Mouse (Mus musculus) hindbrain, embryonic 11.5 days (tissue): Measurements from ENCODE around the gene Rbm5. TPM values are rescaled to one million over a fixed set of nuclear protein-coding genes. Genes with fewer than 3 reads are reported as not detected.
A peak's percentile ranks its signal among the peaks of the same experiment; 100 is the strongest.

ENCODE experiments used
- ATAC-seq: fragments of 200-750 bp; cut with Nextera tagmentation; 2 replicates; pipeline ENCODE4 v1.8.0; 2017; ENCODE audit warnings: mild to moderate bottlenecking, moderate TSS enrichment, moderate library complexity; ENCODE audit not compliant: low FRiP score
- DNase-seq: peaks from one replicate; pipeline ENCODE4 v3.0.0-alpha.2; 2015; ENCODE audit warnings: low spot score
- H3K27ac ChIP-seq: fragments of 300-500 bp; sonication (generic); 2 replicates; pipeline ENCODE4 v1.5.1; 2014; ENCODE audit warnings: mild to moderate bottlenecking, low read depth, low read length
- H3K27me3 ChIP-seq: fragments of 300-500 bp; sonication (generic); 2 replicates; pipeline ENCODE4 v1.6.1; 2014; ENCODE audit warnings: mild to moderate bottlenecking, low read length, moderate library complexity, mixed read lengths; ENCODE audit not compliant: control insufficient read depth, insufficient read depth
- H3K36me3 ChIP-seq: fragments of 300-500 bp; sonication (generic); 2 replicates; pipeline ENCODE4 v1.6.1; 2014; ENCODE audit warnings: mild to moderate bottlenecking, low read length, moderate library complexity, mixed read lengths; ENCODE audit not compliant: control insufficient read depth, insufficient read depth
- H3K4me1 ChIP-seq: fragments of 300-500 bp; sonication (generic); replicated peaks from 2 replicates; pipeline ENCODE4 v1.6.1; 2014; ENCODE audit warnings: low read length, mixed read lengths; ENCODE audit not compliant: control insufficient read depth, insufficient read depth
- H3K4me2 ChIP-seq: fragments of 300-500 bp; sonication (generic); replicated peaks from 2 replicates; pipeline ENCODE4 v1.6.1; 2014; ENCODE audit warnings: mild to moderate bottlenecking, low read depth, low read length
- H3K4me3 ChIP-seq: fragments of 300-500 bp; sonication (generic); 2 replicates; pipeline ENCODE4 v1.5.1; 2014; ENCODE audit warnings: low read depth, low read length
- H3K9ac ChIP-seq: fragments of 300-500 bp; sonication (generic); 2 replicates; pipeline ENCODE4 v1.6.1; 2014; ENCODE audit warnings: low read depth, low read length
- H3K9me3 ChIP-seq: fragments of 300-500 bp; sonication (generic); 2 replicates; pipeline ENCODE4 v1.6.1; 2016; ENCODE audit warnings: low read length; ENCODE audit not compliant: control insufficient read depth
- whole genome bisulfite sequencing: fragments of 180-500 bp; shearing (Covaris S2); extraction: QIAGEN DNeasy Blood & Tissue Kit; methylation state at CpG from one replicate; pipeline ENCODE4 v1.1.7; 2014; 5-methylcytosine and 5-hydroxymethylcytosine counted together
- polyA plus RNA-seq: library from polyadenylated mRNA; unstranded; fragments of >200 nt; fragmentation: Nextera tagmentation; extraction: Ambion mirVana; gene quantifications from 2 replicates; pipeline ENCODE4 v1.2.1, GENCODE M21; 2014

Rbm5 gene
- polyA plus RNA-seq, 1 experiment from 2014 or later, result 241 TPM

DNA sequence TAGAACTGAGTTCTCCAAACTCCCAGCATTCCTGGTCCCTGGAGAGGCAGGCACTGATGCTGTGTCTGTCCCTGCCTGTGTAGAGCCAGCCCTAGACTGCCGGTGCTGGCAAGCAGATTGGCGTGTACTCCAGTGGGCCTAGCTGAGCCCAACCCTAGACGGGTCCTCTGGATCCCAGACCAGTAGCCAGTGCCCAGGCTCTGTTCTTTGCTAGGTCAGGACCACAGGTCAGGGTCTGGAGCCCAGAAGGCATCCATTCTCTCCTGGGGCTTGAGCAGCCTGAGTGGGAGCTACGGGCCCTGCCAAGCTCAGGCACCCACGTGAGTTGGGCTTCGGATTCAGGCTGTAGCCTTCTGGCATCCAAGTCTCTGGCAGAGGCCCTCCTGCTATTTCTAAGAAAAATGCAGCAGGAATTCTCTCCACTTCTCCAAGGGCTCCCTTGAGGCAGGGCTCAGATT is 70.7 kb downstream of the Rbm5 start:
- Histone ChIP-seq H3K4me1 (peaks cover 44% of the 10 kb centered on the region), H3K27me3 (0 out of 2 replicates have a peak, but pooled peaks cover 2% of the 10 kb centered on the region), H3K9me3 (no peaks in the 10 kb centered on the region), H3K4me2 (no peak overlapping the region), H3K9ac (peak overlapping the region; percentile 17), H3K4me3 (no peak overlapping the region), H3K27ac (0 out of 2 replicates have a peak overlapping the region, but pooled peaks have one; percentile 47), H3K36me3 (no peaks in the 10 kb centered on the region; the same call in 1 of the 2 replicates)
- WGBS, result 24% methylated on average over 6 of the region's 6 CpGs
- ATAC-seq, result no peak
- no peak for DNase-seq

GRCm38 (mm10) chr9:107699376-107699980 is 71.3 kb downstream of the Rbm5 start:
- 0 out of 2 replicates have a peak overlapping the region, but pooled peaks have one; percentile 30 for H3K27ac ChIP-seq
- H3K9me3 ChIP-seq, result no peaks in the 10 kb centered on the region
- H3K27me3 ChIP-seq, result 0 out of 2 replicates have a peak, but pooled peaks cover 4% of the 10 kb centered on the region
- no peak overlapping the region for H3K4me3 ChIP-seq
- ATAC-seq (peak; percentile 31; the same call in 1 of the 2 replicates), DNase-seq (peak; percentile 51)
- no peaks in the 10 kb centered on the region for H3K36me3 ChIP-seq
- H3K4me1 ChIP-seq, result peaks cover 44% of the 10 kb centered on the region
- H3K9ac ChIP-seq, result no peak overlapping the region
- 1% methylated on average over 9 of the region's 9 CpGs for WGBS
- H3K4me2 ChIP-seq, result 0 out of 2 replicates have a peak overlapping the region, but pooled peaks have one; percentile 20

- Histone ChIP-seq H3K4me2 (peak overlapping the region; percentile 20), H3K27ac (peak overlapping the region; percentile 19; the same call in 1 of the 2 replicates), H3K9me3 (no peaks in the 10 kb centered on the region), H3K27me3 (0 out of 2 replicates have a peak, but pooled peaks cover 4% of the 10 kb centered on the region), H3K36me3 (no peaks in the 10 kb centered on the region), H3K4me1 (peaks cover 39% of the 10 kb centered on the region), H3K9ac (no peak overlapping the region), H3K4me3 (no peak overlapping the region)
- DNase-seq (peak; percentile 45), ATAC-seq (0 out of 2 replicates have a peak, but pooled peaks have one; percentile 21)
- 6% methylated on average over 14 of the region's 14 CpGs for WGBS
Observed at GRCm38 (mm10) chr9:107698611-107699190, 72.1 kb downstream of the Rbm5 start.

DNA sequence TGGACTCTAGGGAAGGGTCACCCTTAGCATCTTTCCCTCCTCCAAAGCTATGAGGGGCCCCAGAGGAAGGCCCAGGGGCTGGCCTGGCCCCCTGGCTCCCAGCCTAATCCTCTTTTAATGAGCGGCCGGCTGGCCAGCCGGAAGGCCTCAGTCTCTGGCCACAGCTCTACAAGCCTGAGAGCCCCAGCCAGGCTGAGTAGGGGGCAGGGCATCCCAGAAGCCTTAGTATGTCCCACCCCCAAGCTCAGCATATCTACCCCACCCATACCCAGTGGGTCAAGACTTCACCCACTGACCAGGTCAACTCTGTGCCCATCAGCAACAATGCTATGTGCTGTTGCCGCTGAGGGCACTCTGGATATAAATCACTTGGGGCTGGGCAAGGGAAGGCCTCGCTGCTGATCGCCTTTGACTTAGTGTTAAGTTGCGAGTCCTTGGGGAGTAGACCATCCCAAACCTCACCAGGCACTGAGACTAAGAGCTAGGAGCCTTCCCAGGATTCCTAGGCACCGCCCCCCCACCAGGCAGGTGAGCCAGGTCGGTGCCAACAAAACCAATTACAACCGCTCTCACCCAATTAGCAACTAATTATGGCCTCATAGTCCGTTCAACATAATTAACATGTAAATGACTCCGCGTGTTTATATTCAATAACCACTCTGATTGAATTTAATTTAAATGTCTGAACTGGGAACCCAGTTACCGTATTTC is 72.8 kb downstream of the Rbm5 start:
- Histone ChIP-seq H3K4me1 (peaks cover 40% of the 10 kb centered on the region), H3K9ac (no peak overlapping the region), H3K4me2 (no peak overlapping the region), H3K4me3 (no peak overlapping the region), H3K27me3 (0 out of 2 replicates have a peak, but pooled peaks cover 4% of the 10 kb centered on the region), H3K27ac (peak overlapping the region; percentile 19; the same call in 1 of the 2 replicates), H3K36me3 (no peaks in the 10 kb centered on the region), H3K9me3 (no peaks in the 10 kb centered on the region)
- ATAC-seq (no peak), DNase-seq (peak; percentile 30)
- 9% methylated on average over 14 of the region's 14 CpGs for WGBS

GRCm38 (mm10) chr9:107696845-107697610 is 73.8 kb downstream of the Rbm5 start:
- H3K4me2 ChIP-seq, result no peak overlapping the region
- ATAC-seq, result no peak

GRCm38 (mm10) chr9:107696106-107696479 is 74.7 kb downstream of the Rbm5 start:
- H3K27me3 ChIP-seq, result 0 out of 2 replicates have a peak, but pooled peaks cover 4% of the 10 kb centered on the region
- H3K9me3 ChIP-seq, result no peaks in the 10 kb centered on the region
- H3K36me3 ChIP-seq, result 0 out of 2 replicates have a peak, but pooled peaks cover 3% of the 10 kb centered on the region
- WGBS, result 41% methylated on average over 6 of the region's 6 CpGs
- no peak for ATAC-seq
- peaks cover 40% of the 10 kb centered on the region for H3K4me1 ChIP-seq
- no peak overlapping the region for H3K4me3 ChIP-seq
- no peak overlapping the region for H3K9ac ChIP-seq
- peak overlapping the region; percentile 51 for H3K27ac ChIP-seq
- no peak overlapping the region for H3K4me2 ChIP-seq
- DNase-seq, result no peak

More at GRCm38 (mm10) chr9:107696845-107697610, 73.8 kb downstream of the Rbm5 start:
- DNase-seq, result peak; percentile 44
- Histone ChIP-seq H3K9ac (0 out of 2 replicates have a peak overlapping the region, but pooled peaks have one; percentile 19), H3K36me3 (no peaks in the 10 kb centered on the region), H3K4me3 (no peak overlapping the region), H3K27me3 (0 out of 2 replicates have a peak, but pooled peaks cover 4% of the 10 kb centered on the region), H3K9me3 (no peaks in the 10 kb centered on the region), H3K27ac (0 out of 2 replicates have a peak overlapping the region, but pooled peaks have one; percentile 30), H3K4me1 (peaks cover 40% of the 10 kb centered on the region)
- 17% methylated on average over 9 of the region's 9 CpGs for WGBS

DNA sequence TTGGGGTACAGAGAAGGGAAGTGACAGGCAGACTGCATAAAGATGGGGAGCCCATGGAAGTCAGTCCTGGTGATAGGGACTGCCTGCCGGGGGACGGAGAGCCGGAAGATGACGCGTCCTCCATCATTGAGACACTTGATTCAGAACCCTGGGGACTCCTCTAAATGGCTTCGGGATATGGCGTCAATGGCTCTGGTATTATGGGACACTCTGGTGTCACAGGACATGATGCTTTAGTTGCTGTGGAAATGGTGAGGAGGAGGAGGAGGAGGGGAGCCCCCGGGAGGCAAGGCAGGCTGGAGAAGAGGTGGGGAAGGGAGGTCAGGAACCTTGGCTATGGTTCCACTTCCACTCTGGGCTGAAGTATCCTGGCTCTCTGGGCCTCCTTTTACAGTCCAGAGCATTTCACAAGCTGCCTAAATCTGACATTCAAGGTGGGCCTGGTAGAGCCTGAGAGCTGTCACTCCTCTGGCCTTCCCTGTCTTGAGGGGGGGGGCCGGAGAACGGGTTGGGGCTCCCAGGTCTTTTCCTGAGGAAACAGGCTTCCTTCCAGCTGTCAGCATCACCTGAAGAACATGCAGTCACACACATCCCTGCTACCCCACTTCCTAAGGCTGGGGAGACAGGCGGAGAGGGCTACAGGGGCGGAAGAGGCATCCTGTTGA is 75.2 kb downstream of the Rbm5 start:
- WGBS, result 78% methylated on average over 12 of the region's 12 CpGs
- peaks cover 40% of the 10 kb centered on the region for H3K4me1 ChIP-seq
- H3K9ac ChIP-seq, result no peak overlapping the region
- DNase-seq, result no peak
- H3K27ac ChIP-seq, result peak overlapping the region; percentile 51; the same call in 1 of the 2 replicates
- ATAC-seq, result no peak
- no peak overlapping the region for H3K4me2 ChIP-seq
- no peak overlapping the region for H3K4me3 ChIP-seq
- 0 out of 2 replicates have a peak, but pooled peaks cover 3% of the 10 kb centered on the region for H3K36me3 ChIP-seq
- 0 out of 2 replicates have a peak, but pooled peaks cover 4% of the 10 kb centered on the region for H3K27me3 ChIP-seq
- no peaks in the 10 kb centered on the region for H3K9me3 ChIP-seq
